Mouse (Mus musculus) spleen, embryonic (tissue): Measurements from ENCODE around the gene Sik3.

Experiments used
- CTCF ChIA-PET: fragments of 350-600 bp; sonication (Branson Sonifier 250); formaldehyde crosslinking; loops from one replicate; lab custom pipeline; 2022; lab: Charles Lee

Gene Sik3

GRCm38 (mm10) chr9:46015081-46015551 is 2.5 kb downstream of the Sik3 start:
- CTCF ChIA-PET, result interaction anchor here (0.6 to 1.1 kb wide), 2 partner anchors 24 to 143 kb away, joined by 3 to 4 read pairs; no protein-coding TSS in a partner anchor

GRCm38 (mm10) chr9:46015831-46016230 is 3.2 kb downstream of the Sik3 start:
- CTCF ChIA-PET, result interaction anchor here (0.6 to 0.7 kb wide), 2 partner anchors 143 to 927 kb away, joined by 3 to 4 read pairs; no protein-coding TSS in a partner anchor

- CTCF ChIA-PET, result interaction anchor here (0.7 kb wide), 1 partner anchor 29 kb away, joined by 3 read pairs; no protein-coding TSS in a partner anchor
These were observed 3.8 kb downstream of the Sik3 start for GRCm38 (mm10) chr9:46016417-46016816.

- CTCF ChIA-PET, result no interaction called here
These were observed 5.7 kb downstream of the Sik3 start for GRCm38 (mm10) chr9:46018316-46018715.

- CTCF ChIA-PET, result no interaction called here
These were observed 7.4 kb downstream of the Sik3 start for GRCm38 (mm10) chr9:46019975-46020374.

- CTCF ChIA-PET, result interaction anchor here (0.7 kb wide), 1 partner anchor 10 kb away, joined by 4 read pairs; no protein-coding TSS in a partner anchor
These were observed 11.0 kb downstream of the Sik3 start for GRCm38 (mm10) chr9:46023591-46023990.

GRCm38 (mm10) chr9:46026058-46026849 is 13.6 kb downstream of the Sik3 start:
- CTCF ChIA-PET, result interaction anchor here (0.6 kb wide), 1 partner anchor 48 kb away, joined by 3 read pairs; no protein-coding TSS in a partner anchor

GRCm38 (mm10) chr9:46027994-46028393 is 15.4 kb downstream of the Sik3 start:
- CTCF ChIA-PET, result no interaction called here

- CTCF ChIA-PET, result no interaction called here
These were observed 16.9 kb downstream of the Sik3 start for GRCm38 (mm10) chr9:46029534-46029933.

GRCm38 (mm10) chr9:46030184-46030583 is 17.6 kb downstream of the Sik3 start:
- CTCF ChIA-PET, result no interaction called here

GRCm38 (mm10) chr9:46030968-46031367 is 18.3 kb downstream of the Sik3 start:
- CTCF ChIA-PET, result no interaction called here

GRCm38 (mm10) chr9:46032190-46032589 is 19.6 kb downstream of the Sik3 start:
- CTCF ChIA-PET, result no interaction called here

GRCm38 (mm10) chr9:46033058-46033457 is 20.4 kb downstream of the Sik3 start:
- CTCF ChIA-PET, result no interaction called here

- CTCF ChIA-PET, result interaction anchor here (0.5 kb wide), 1 partner anchor 213 kb away, joined by 5 read pairs; no protein-coding TSS in a partner anchor
These were observed 21.2 kb downstream of the Sik3 start for GRCm38 (mm10) chr9:46033862-46034261.

- CTCF ChIA-PET, result interaction anchor here (0.6 kb wide), 1 partner anchor 24 kb away, joined by 4 read pairs; no protein-coding TSS in a partner anchor
These were observed 22.8 kb downstream of the Sik3 start for GRCm38 (mm10) chr9:46035290-46035871.

- CTCF ChIA-PET, result interaction anchor here (0.6 kb wide), 1 partner anchor 48 kb away, joined by 12 read pairs; no protein-coding TSS in a partner anchor
These were observed 24.3 kb downstream of the Sik3 start for GRCm38 (mm10) chr9:46036881-46037280.

GRCm38 (mm10) chr9:46038786-46039185 is 26.2 kb downstream of the Sik3 start:
- CTCF ChIA-PET, result no interaction called here

- CTCF ChIA-PET, result no interaction called here
These were observed 28.6 kb downstream of the Sik3 start for GRCm38 (mm10) chr9:46041186-46041585.

GRCm38 (mm10) chr9:46042387-46042786 is 29.8 kb downstream of the Sik3 start:
- CTCF ChIA-PET, result no interaction called here

GRCm38 (mm10) chr9:46043626-46044025 is 31.0 kb downstream of the Sik3 start:
- CTCF ChIA-PET, result no interaction called here

GRCm38 (mm10) chr9:46046724-46047517 is 34.3 kb downstream of the Sik3 start:
- CTCF ChIA-PET, result no interaction called here
